Mouse (Mus musculus) heart, postnatal 0 days (tissue): ENCODE results near the gene Nfia.

ENCODE experiments used
- CTCF ChIP-seq: IDR thresholded peaks from 2 replicates; pipeline ENCODE4 v1.5.1; 2016; ENCODE audit warnings: antibody characterized with exemption, control low read depth, low read depth
- EP300 ChIP-seq: IDR thresholded peaks from 2 replicates; pipeline ENCODE4 v1.6.1; 2016; ENCODE audit warnings: antibody characterized with exemption, low read depth

- TF ChIP-seq CTCF: no peak
- no peak for TF ChIP-seq EP300
These were observed 309.4 kb downstream of the Nfia start for GRCm38 (mm10) chr4:98081962-98082361.
